Mouse (Mus musculus): Measurements from ENCODE around the gene Gadd45a.
"Not testable (repeated sequence)": the region's sequence is repeated elsewhere in the genome, so short reads cannot be mapped to it uniquely, and the experiment has no call there.

The Gadd45a gene

DNA sequence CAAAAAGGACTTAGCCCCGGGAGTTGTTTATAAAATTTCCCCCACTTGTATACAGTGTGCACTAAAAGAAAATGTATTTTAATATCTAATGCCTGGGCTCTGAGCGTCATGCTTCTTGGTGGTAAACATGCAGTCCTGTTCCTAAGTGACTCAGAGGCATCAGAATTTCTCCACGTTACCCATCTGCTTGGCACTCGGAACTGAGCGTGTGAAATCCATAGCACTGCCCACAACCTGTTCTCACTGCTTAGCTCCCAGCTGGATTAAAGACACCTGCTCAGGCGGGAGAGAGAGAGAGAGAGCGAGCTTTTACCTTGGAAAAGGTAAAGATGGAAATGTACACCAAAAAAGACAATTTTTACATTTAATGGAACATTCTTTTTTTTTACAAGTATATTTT lies 18.3 kb downstream of the Gadd45a start:
- not testable (repeated sequence) for DNase-seq (ENCODE audit: low spot score)

DNA sequence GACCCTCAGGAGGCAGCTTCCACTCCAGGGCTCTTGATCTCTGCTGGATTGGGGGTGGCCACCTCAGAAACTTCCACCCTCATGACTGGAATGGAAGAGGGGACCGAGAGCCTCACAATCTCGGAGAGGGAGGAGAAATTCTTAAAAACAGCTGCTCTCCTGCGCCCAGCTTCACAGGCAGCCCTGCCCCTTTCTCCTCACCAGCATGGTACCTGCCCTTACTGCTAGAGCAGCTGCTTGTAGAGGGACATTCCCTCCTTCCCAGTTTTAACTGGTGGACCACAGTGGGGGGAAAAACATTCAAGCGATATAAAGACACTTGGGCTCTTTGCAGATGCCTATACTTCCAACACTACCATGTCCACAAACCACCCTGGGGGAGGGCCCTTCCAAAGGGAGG lies 18.9 kb downstream of the Gadd45a start:
- DNase-seq (ENCODE audit: low spot score), result no peak

DNA sequence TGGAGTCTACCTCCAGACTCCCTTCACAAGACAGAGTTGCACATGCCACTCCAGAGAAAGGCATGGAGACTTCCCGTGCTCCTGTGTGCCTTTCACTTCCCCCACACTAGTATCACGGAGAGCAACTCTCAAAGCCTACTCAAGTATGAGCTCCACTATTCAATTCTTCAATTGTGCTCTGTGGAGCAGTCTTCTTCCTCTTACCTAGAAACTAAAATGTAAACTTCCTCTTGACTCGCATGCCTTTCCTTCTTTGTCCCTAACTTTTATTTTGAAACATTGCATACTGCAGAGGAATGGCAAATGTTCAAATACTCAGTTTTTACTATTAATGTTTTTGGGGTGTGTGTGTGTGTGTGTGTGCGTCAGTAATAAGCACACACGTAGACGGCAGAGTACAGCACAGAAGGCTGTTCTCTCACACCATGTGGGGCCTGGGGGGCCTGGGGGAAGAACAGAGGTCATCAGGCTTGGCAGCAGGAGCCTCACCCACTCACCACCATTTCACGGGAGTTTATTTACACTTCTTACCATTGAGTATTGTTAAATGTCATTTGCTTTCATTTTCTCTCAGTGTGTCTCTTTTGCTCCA lies 20.6 kb downstream of the Gadd45a start:
- no peak for DNase-seq (ENCODE audit: low spot score)

DNA sequence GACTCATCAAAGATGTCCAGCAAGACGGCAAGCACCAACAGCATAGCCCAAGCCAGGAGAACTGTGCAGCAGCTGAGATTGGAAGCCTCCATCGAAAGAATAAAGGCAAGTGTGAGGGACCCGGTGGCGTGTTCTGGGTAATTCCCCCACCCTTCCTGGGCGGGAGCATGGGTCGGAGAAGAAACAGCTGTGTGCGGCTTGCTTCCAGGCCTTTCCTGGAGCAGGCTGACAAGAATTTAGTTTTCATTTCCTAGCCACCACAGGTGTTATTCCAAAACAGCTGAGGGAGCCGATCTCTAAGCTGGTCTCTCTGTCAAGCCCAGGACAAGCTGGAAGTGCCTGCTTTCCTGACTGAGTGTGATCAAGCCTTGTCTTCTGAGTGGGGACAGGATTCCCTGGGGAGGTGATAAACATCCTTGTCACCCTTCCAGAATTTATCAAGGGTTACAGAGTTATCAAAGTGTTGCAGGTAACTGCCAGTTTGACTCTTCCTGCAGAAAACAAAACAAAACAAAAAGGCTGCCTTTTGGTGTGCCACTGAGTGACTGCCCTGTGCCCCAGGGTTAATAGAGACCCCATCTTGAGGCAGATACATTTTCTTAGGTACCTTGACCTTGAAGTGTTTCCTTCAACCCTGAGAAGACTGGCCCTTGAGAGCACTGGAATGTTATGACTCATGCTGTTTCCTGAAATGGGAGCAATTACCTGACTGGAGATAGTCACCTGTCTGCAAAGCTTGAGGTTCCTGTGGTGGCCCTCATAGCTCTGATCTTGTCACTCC lies 21.3 kb downstream of the Gadd45a start:
- no peak for DNase-seq (ENCODE audit: low spot score)

DNA sequence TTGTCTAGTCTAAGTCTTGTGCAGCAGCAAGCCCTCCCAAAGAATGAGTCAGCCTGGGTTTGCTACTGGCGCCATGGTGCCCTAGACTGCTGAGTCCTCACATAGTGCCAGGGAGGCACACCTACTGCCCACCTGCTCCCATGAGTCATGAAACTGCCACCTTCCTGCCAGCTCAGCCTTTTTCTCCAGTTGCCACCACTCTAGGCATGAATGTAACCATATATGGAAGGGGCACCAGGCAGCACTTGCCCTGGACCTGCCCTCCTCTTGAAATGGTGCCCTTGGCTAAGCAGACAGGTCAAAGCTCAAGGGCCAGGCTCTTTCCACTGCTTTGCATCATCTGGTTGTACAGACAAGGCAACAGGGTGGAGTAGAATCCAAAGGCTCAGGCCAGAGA lies 22.6 kb downstream of the Gadd45a start:
- no peak for DNase-seq (ENCODE audit: low spot score)

DNA sequence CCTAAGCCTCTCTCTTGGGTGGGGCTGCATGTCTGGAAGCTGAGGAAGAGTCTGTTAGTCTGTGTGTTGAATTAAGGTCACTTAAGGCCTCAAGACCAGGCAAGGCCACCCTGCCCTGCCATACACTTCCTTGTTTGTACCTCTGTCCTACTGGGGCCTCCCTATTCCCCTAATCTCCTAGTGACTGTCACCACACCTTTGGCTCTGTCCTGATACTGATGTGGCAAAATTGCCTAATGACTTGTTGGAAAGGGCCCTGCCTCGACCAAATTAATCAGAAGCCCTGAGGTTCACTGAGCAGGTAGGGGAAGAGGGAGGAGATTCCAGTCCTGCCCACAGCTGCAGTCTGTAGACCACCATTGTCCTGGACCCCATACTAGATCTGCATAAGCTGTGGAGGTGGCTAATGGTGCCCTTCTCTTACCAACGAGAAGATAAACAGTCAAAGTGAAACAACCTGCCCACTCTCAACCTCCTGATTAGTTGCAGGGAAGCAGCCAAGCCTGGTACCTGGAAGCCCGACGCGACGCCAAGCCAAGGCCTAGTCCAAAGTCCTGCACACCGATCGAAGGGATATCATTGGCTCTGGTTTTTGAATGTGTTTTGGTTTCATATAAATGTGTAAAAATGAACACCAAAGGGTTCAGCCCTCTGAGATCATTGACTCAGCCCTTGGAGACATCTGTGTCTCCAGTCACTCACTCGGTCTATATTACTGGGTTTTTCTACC lies 23.1 kb downstream of the Gadd45a start:
- DNase-seq (ENCODE audit: low spot score), result no peak

DNA sequence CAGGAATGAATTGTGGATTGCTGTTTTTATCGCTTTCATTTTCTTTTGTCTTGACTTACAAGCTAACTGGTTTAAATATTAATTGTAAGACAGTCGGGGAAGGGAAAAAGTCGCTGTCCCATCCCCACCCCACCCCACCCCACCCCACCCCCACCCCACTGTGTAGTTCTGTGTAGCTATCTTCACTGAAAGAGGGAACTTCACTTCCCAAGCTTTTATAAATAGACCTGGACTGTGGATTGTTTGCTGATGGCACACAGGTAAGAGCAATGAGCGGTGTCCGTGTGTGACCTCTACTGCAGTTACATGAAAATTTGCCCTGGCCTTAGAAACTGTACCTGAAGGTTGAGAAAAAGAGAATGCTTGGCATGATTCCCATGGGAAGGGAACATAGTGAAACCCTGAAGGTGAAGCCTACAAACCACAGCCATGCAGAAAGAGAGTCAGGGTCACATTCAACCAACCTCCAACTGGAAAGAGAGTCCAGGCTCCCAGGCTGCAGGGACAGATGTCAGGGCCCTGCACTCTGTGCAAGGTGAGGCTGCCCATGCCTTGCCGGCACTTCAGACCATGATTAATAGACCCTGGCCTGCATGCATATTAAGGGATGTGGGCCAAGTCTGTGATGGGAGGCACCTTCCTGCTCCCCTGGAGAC lies 23.8 kb downstream of the Gadd45a start:
- DNase-seq (ENCODE audit: low spot score), result no peak

DNA sequence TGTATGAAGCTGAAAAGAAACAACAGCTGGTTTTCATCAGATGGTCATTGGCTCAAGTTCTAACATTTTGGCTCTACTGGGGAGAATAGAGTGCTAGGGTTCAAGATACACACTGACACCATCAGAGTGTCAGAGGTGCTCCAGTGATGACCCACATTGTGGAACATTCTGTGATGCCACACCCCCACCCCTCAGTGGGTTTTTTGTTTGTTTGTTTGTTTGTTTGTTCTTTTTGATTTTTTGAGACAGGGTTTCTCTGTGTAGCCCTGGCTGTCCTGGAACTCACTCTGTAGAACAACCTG lies 26.1 kb downstream of the Gadd45a start:
- no peak for DNase-seq (ENCODE audit: low spot score)

DNA sequence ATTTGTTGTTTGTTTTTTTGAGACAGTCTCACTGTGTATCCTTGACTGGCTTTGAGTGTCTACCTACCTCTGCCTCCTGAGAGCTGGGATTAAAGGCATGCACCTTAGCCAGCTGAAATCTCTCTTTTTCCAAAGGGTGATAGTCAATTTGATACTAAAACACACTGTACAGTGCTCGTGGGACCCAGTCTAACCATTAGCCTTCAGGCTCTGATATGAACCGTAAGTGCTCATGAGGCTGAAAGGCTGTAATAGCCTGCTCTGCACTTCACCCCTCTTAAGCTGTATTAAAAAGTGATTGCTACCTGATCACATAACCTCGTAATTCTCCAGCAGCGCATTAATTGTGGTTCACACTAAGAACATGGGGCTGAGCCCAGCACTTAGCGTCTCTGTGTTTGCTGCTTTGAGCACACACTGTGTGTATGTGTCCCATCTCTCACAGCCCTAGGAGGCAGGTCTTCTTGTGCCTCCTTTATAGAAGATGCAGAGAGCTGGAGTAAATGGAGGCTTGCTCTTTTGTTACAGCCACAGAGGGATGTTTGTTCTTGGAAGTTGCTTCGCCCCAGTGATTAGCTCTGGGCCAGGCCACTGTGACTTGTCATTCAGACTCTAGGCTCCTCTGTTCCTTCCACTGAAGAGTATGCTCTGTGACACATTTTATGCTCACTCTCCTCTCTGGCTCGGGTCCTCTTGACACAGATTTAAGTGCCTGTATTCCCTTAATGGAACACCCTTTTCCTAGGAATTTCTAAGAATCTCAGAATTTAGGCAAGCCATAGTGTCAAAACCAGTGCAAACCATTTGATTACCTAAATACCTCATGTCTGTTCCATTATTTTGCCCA lies 26.7 kb downstream of the Gadd45a start:
- no peak for DNase-seq (ENCODE audit: low spot score)

DNA sequence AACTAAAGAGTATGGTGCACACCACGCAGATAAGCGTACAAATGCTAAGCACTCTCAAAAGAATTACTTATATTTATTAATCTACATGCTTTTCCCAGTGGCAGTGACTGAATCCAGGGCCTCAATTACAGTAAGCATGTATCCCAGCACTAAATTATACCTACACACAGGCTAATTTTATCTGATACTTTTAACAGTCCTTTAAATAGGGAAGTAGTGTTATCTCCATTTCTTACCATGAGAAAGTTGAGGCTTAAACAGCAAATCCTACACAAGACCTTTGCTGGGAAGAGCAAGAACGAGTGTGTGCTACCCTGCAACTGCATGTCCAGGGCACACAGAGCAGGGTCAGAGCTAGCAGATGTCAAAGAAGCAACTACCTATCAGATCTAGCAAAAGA lies 27.4 kb downstream of the Gadd45a start:
- DNase-seq (ENCODE audit: low spot score), result no peak

DNA sequence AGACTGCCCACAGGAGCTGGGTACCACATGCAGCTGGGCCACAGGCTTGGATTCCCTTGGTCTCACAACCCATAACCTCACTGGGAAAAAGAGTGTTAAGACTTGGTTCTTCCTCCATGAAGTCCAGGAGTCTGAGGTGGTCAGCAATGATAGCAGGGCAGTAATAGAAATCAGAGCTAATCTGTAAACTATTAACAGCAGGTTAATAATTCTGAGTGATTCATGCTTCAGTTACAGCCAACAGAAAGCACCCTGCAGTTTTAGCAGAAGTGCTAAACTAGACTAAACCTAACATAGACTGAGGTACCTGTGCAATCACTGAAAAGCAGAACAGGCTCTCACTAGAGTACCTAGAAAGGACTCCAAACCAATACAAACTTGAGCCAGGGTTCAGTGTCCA lies 37.5 kb downstream of the Gadd45a start:
- no peak for DNase-seq (ENCODE audit: low spot score)

DNA sequence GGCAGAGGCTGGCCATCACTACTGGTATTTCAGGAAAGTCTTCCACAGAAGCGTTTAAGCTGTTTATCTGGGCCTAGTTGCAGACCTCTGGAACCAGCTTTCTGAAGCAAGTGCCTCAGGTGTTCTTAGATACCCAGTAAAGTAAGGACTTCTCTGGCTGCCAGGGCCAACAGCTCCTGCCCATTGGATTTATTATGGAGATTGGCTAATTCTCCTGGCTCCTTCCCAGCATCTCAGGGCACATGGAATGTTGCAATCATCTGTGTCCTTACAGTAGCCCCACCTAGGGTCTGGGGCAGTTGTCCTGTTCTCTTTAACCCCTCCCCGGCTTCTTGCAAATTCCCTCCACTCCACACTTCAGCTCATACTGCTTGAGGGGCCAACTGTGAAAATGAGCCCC lies 38.6 kb downstream of the Gadd45a start:
- no peak for DNase-seq (ENCODE audit: low spot score)

DNA sequence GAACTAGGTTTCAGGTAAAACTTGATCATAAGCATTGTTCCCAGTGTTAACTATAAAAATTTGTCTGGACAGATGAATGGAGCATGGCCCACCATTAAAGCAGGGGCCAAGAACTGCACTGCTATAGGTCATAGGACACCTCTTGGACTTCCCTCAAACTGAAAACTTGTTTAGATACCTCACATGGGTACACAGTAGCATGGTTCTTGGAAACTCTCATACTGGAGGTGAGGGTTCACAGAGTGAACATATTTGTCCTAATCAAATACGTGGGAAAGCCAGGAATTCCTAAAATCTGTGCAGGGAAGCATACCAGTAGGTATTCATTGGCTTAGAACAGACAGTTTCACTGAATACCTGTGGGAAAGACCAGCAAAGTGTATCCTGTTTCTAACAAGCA lies 41.0 kb downstream of the Gadd45a start:
- DNase-seq (ENCODE audit: low spot score), result no peak

DNA sequence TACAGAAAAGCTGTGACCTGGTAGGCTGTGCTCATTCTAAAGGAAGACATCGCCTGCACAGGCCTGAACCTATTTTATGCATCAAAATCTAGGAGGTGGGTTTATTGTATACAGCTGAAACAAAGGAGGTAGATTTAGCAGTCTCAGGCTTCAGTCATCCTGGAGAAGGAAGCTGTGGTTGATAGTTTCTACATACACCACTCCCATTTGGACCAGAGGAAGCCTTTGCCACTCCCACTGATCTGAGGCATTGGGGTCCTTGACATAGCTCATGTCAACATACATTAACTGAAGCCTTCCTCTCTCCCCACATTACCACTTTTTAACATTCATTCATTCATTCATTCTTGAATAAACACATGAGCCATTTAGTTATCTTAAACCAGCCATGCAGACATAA lies 41.4 kb downstream of the Gadd45a start:
- no peak for DNase-seq (ENCODE audit: low spot score)

DNA sequence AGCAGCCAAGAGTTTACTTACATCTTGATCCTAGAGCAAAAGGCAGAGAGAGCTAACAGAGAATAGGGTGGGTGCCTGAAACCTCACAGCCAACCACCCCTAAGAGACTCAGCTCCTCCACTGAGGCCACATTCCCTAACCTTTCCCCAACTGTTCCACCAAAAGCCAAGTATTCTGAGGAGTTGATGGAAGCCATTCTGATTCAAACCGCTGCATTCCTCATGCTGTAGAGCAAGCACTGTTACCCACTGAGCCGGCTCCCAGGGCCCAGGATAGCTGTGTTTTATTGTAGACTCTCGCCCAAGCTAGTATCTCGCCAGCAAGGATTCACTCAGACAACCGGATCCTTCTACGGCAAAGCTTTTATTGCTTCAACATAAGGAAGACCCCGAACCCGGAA lies 42.3 kb downstream of the Gadd45a start:
- DNase-seq (ENCODE audit: low spot score), result no peak

DNA sequence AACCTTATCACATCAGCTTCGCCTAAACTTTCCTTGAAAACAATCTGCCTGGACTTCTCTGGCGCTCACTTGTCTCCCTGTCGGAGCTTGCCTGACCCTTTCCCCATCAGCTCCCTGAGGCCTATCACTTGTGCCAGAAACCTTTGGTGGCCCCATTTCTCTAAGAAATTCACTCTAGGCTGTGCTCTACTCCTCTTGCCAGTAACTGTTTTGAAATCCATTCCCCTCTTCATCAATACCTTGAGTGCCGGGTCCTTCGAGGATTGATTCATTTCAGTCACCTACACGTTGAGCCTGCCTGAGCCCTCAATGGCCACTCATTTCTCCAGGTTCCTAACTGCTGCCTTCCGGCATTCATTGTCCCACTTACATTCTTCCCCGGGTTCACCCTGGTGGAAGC lies 44.5 kb downstream of the Gadd45a start:
- no peak for DNase-seq (ENCODE audit: low spot score)

DNA sequence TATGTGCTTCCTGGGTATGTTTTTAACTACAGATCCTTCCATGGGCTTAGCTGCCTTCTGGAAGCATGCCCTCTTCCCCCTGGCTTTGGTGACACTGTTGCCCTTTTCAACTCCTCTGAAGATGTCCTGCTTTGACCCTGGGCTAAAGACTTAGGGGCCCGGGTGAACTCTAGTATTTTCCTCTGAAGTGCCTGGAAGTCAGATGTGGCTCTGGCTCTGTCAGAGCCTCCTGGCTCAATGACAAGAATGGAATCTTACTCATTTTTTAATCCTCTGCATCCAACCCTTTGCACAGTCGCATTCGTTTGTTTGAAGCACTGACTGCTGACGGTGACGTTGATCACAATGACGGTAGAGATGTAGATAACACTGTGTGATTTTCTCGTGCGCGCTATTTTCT lies 45.0 kb downstream of the Gadd45a start:
- DNase-seq (ENCODE audit: low spot score), result no peak

DNA sequence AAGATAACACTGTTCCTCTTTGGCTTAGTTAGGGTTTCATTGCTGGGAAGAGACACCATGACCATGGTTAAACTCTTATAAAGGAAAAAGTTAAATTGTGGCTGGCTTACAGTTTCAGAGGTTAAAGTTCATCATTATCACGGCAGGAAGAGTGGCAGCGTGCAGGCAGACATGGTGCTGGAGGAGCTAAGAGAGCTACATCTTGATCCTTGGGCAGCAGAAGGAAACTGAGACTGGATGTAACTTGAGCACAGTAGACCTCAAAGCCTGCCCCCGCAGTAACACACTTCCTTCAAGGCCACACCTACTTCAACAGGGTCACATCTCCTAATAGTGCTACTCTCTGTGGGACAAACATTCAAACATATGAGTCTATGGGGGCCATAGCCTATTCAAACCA lies 47.7 kb downstream of the Gadd45a start:
- no peak for DNase-seq (ENCODE audit: low spot score)

DNA sequence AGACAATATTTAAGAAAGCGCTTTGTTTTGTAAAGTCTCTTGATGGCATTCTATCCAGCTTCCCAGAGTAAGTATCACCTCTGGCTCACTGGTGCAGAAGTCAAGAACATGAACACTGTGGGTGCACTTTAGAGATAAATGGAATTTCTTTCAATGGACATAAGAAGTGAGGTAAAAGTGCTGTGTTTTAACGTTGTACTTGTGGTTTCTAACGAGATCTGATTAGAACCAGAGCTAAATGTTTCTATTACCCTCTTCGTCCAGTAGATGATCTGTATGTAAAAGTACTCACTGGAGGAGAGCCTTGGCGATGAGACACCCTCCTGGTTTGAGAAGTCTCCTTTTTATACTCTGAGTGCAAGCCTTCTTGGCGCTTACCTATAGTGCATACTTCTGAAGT lies 48.2 kb downstream of the Gadd45a start:
- DNase-seq (ENCODE audit: low spot score), result no peak

DNA sequence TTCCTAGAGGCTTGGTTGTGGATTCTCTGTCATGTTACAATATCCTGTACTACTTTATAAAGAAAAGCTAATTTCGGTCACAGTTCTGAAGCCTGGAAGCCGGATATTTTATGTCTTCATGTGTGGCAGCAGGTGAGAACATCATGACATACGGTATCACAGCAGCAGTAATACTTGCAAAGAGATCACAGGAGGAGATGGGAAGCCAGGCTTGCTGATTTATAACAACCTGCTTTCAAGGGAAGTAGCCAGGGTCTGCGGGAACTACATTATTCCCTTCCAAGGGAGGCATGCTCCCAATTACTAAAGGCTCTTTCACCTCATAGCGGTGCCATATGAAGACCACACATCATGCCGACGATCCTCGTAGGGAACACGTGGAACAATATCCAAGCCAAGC lies 48.9 kb downstream of the Gadd45a start:
- no peak for DNase-seq (ENCODE audit: low spot score)

DNA sequence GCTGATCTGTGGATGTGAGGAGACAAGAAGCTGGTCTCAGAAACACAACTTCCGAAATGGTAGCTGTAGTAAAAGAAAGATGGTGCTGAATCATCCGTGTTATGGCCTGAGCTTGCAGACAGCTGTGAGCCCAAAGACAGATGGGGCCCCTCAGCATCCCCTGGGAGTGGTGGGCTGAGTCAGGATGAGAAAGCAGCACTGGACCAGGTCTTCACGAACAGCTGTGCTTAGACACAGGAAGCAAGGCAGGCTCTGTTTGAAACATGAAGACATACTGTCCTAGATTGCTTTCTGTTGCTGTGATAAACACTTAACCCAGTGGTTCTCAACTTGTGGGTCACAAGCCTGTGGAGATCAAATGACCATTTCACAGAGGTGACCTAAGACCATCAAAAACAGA lies 49.6 kb downstream of the Gadd45a start:
- DNase-seq (ENCODE audit: low spot score), result no peak

DNA sequence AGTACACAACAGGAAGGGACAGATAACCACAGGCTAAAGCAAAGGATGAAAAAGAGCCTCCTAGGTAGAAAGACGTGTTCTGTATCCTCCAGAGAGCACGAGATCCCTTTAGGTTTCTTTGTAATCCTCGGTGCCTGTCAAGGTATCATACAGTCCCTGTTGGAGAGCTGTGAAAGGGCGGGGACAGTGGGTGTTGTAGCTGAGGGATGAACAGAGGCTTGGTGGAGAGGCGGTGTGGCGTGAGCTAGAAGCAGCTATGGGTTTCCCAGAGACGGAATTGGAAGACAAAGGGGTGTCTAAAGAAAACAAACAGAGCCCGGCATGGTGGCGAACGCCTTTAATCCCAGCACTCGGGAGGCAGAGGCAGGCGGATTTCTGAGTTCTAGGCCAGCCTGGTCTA lies 51.2 kb downstream of the Gadd45a start:
- DNase-seq (ENCODE audit: low spot score), result no peak
